Mouse (Mus musculus): ENCODE data around the gene Stx8. TPM values are rescaled to one million over a fixed set of nuclear protein-coding genes. Genes with fewer than 3 reads are reported as not detected.
A peak's percentile ranks its signal among the peaks of the same experiment; 100 is the strongest.

The Stx8 gene
- total RNA-seq, 2 experiments from 2014 or later: 29.0 to 36.6 TPM

DNA sequence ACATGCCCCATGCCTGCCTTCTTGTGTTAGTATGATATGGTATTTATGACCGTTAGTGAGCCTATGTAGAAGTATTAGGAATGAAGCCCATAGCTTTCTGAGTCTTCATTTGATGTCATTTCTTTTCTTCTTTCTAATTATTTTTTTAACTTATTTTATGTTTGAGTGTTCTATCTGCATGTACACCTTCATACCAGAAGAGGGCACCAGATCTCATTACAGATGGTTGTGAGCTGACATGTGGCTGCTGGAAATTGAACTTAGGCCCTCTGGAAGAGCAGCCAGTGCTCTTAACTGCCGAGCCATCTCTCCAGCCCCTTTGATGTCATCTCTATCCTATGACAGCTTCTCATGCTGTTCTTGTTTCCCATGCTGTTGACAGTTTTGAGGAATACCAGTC is 115.0 kb downstream of the Stx8 start:
- DNase-seq (ENCODE audit: low spot score in 2 of 2): no peak

DNA sequence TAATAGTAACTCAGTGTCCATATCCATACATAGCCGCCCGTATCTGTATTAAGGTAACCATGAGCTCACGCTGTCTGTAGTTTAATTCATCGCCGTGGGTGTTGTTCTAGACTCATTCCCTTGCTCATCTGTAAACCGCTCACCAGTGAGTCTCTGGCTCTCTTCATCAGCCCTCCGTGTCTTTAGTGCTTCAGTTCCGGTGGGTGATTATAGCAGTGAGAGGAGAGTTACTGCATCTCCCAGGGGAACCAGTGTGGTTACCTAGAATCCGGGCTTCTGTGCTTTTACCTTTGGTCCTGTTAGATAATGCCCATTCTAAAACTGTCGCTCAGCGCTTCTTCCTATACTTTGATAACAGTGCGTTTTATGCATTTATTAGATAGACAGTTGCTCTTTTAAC is 116.8 kb downstream of the Stx8 start:
- DNase-seq (ENCODE audit: low spot score in 2 of 2): no peak

DNA sequence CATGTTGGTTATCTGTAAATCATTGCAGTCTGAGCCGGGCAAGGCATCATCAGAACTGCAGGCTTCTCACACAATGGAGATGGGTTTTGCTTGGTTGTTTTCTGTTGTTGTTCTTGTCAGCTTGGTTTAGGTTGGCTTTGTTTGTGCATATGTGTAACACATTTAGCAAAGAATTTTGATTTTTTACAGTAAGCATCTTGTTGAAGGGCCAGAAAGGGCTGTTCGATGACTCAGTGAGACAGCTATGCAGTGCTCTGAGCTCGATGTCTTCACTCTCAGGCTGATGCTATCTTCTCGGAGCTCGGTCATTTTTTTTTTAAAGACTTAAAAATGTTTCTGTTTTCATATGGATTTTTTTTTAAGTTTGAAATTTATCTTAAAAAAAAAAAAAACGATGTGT is 117.6 kb downstream of the Stx8 start:
- no peak for DNase-seq (ENCODE audit: low spot score in 2 of 2)

DNA sequence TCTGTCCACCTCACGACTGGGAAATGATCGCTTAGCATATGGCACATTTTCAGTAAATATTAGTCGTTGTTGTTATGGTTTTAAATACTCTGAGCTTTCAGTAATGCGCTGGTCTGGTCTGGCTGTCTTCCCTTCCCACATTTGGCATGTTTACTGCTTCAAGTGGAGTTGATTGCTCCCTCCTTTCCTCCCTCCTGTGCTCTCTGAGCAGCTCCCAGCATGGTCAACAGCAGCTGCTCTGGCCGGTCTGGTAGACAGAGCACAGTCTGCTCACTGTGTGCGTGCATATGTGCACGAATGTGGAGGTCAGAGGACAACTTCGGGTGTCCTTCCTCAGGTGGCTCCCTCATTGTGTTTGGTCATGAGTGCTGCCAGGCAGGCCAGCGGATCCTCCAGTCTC is 120.2 kb downstream of the Stx8 start:
- no peak for DNase-seq (ENCODE audit: low spot score in 2 of 2)

DNA sequence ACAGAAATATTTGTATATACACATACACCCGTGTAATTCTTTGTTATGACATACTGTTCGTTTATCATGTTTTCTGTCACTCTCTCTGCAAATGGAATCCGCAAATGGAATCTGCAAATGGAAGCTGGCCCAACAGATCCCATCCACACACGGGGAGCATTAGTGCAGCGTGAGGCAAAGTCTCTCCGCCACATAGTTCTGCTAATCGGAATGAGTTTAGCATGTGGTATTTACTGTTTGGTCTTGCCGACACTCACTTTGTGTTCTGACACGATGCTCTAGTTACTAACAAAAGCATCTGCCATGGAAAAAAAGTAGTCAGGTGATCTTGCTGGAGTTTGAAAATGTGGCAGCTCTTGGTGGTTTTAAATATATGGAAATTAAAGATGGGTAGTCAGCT is 123.4 kb downstream of the Stx8 start:
- DNase-seq (ENCODE audit: low spot score in 2 of 2): peak in 1 of 2 experiments; percentile 10

DNA sequence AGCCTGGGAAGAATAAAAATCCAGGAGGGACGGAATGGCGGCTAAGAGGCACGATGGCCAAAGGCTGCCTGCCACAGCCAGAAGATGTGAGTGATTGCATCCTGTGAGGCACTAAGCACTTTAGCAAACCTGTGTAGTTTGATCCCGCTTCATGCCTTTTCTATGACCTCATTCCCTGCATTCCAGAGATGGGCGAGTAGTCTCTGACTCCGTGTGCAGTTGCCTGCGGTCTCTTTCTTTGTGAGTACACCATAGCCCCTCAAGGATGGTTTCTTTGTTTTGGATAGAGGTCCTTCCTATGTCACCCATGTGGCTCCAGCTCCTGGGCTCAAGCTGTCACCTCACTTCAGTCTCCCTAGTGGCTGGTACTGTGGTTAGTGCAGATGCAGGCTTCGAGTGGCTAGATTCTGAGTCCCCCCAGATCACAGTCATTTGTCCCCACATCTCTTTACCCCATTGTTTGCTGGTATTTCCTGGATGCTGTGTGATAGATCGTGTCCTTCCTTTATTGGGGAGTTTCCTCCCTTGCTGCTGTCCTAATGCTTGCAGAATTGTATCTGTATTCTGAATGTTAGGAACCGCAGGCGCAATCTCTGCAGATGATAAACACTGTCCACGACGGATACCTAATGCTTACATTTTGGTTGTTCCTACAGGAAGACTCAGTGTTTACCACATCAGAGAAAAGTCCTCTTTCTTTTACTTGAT is 124.0 kb downstream of the Stx8 start:
- no peak for DNase-seq (ENCODE audit: low spot score in 2 of 2)

DNA sequence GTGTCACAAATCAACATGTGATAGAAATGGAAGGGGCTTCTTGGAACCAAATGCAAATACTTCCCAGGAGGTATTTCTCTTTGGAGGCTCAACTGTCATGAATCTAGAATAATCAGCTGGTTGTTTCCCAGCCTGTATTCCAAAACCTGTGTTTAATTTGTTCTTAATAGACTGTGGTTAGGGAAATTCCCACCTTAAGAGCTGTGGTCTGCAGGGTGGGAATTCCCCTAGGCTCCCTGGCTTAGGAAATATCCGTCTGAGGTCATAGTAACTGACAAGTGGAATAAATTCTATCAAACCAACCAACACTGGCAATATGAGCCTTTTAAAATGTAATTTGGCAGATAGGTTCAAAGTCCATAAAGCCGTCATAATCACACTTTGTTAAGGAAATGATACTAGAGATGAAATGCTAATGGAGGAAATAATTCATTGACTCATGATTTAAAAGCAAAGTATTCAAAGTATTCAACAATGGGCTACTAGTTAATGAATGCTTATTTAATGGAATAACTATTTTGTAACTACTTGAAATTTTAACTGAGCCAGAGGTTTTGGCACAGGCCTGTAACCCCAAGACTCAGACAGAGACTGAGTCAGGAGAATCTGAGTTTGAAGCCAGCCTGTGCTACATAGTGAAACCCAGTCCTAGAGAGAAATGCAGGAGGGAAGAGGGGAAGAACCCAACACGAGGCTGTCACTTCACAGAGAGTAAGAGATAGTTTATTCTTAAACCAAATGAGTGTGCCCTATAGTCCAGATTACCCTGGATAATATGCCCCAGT is 126.2 kb downstream of the Stx8 start:
- DNase-seq (ENCODE audit: low spot score in 2 of 2): no peak

DNA sequence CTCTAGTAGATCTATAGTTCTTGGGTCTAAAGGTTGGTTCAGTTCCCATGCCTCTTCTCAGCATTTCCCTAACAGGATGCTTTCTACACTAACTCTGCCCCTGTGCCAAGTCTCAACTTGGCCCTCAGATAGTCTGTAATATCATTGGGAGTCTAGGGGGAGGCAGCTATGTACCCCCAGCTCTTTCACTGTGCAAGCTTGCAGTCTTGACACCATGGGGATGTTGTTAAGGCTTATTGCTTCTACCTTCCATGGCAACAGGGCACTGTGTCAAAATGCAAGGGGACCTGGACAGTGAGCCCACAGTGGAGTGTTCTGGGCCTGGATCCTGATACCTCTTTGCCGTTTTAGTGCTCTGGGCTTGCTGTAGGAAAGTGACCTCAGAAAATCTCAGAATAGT is 135.6 kb downstream of the Stx8 start:
- DNase-seq (ENCODE audit: low spot score in 2 of 2): no peak

DNA sequence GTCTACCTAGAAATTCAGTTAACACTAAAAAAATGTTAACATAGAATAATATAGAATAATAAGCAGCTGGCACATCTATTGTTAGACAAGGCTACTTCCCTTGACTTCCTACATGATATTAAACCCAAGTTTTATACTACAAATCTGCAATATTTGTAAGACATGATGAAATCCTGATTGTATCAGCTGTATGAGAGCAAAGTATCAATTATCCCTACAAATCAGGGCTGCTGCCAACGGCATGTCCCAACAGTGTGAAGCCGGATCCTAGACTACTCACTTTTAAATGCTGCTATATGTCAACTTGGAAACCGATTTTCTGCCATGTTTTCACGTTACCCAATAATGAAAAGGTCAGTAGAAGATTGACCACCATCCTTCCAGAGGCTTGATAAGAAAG is 137.5 kb downstream of the Stx8 start:
- no peak for DNase-seq (ENCODE audit: low spot score in 2 of 2)

DNA sequence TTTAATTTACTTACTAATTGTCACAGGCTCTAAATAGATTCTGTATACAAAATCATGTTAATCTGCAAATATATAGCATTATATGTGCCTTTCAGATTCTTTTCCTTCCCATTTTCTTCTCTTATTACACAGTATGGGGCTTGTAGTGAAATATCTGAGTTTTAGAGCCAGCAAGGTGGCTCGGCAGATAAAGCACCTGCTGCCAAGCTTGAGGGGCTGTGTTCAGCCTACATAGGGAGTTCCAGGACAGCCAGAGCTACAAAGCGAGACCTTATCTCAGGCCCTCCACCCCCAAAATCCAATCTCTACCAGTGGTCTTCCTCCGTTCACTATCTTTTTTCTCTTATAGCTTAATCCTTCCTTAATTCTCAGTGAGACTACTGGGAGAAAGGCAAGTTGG is 140.1 kb downstream of the Stx8 start:
- no peak for DNase-seq (ENCODE audit: low spot score in 2 of 2)

DNA sequence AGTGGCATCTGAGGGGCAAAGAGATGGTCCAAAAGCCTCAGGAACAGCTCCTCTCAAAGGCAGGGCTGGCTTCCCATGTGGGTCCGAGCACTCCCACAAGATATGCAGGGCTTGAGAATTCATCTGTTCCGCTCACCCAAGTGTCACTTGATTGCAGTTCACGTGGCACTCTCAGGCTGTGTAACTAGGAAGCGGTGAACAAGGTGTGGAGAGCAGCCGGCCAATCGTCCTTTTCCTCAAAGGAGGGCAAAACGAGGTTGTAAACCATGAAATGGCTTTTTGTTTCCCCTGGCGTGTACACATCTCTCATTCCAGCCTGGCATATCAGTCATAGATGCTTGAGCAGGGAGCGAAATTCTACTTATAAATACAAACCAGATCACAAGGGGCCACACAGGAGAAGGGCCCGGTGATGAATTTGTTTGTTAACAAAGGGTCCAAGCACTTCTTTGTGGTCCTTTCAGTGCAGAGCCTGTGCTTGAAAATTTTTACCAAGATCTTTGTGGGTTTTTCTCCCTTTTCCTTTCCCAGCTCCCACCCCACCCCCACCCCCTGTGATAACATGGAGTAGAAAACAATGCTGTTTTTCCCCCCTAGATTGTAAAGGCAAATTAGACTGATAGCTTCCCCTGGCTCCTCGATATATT is 147.6 kb downstream of the Stx8 start:
- no peak for DNase-seq (ENCODE audit: low spot score in 2 of 2)

DNA sequence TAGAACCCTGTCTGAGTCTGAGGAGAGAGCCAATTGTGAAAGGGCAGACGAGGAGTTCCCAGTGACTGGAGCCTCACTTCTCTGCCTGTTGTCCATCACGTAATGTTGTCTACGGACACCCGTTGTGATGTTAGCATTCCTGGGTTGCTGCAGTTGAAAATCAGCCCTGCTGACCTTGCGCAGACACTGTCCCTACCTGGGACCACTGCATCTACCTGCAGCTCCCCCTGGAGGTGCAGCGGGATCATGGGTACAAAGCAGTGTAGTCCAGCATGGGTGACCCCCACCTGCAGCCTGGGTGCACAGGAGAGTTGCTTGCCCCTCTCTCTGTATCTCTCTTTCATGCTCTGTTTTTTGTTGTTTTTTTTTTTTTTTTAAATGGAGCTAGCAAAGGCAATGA is 148.2 kb downstream of the Stx8 start:
- DNase-seq (ENCODE audit: low spot score in 2 of 2): no peak

DNA sequence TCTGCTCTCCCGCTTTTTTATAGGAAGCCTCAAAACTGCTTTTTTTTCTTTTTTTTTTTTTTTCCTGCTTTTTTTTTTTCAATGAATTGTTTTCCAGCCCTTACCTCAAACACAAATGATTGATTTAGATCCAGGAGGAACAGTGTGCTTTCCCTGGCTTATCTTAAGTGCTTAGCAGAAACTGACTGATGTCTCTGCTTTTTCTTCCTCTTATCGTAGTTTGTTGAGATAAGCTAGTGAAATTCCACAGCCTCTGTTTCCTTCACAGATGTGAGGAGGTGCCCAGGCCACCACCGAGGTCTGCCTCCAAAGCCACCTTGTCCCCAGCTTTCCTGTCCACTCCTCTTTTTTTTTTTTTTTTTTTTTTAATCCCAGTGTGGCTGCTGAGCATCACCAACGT is 150.2 kb downstream of the Stx8 start:
- no peak for DNase-seq (ENCODE audit: low spot score in 2 of 2)

DNA sequence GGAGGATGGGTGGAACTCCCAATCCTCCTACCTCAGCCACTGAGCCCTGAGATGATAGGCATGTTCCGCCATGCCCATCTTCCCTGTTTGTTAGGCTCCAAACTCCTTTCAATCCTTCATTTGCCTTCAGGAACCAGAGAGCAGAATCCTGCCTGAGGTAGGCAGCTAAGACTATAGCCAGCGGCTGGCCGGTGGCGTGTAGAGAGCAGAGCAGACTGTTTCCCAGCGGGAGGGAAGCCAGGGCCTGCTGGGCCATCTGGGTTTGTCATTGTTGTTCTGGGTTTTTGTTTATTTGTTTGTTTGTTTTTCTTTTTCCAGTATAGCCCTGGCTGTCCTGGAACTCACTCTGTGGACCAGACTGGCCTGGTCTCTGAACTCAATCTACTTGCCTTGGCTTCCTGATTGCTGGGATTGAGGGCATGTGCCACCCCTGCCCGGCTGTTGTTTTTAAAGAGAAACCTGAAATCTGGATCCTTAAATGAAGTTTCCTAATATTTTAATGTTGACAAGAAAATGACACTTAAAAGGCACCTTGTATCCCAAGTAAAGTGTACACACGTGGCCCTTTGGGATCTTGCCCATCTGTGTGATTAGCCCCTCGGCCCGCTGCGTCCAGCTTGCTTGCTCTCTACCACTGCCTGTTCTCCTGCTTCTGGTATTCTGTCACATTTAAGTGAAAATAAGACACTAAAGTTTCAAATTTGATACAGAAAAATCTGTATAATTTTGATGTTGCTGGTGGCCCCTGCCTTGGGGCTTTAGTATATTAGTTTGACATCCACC is 152.1 kb downstream of the Stx8 start:
- DNase-seq (ENCODE audit: low spot score in 2 of 2): no peak

DNA sequence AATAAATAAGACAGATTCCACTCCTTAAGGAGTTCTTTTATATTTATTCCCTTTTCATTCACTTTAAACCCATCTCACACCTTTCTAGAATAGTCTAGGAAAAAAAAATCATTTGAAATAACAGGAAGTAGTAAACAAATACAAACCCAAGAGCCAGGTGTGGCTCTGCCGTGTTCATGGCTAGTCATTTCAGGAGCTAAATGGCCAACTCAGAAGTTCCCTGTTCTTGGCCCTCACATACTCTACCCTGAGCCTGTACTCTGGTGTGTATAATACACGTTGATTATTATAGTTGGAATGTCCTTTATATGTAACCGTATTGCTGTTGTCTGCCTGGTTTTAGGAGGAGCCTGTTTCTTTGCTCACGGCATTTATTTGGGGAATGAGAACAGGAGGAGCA is 152.7 kb downstream of the Stx8 start:
- DNase-seq (ENCODE audit: low spot score in 2 of 2): no peak

DNA sequence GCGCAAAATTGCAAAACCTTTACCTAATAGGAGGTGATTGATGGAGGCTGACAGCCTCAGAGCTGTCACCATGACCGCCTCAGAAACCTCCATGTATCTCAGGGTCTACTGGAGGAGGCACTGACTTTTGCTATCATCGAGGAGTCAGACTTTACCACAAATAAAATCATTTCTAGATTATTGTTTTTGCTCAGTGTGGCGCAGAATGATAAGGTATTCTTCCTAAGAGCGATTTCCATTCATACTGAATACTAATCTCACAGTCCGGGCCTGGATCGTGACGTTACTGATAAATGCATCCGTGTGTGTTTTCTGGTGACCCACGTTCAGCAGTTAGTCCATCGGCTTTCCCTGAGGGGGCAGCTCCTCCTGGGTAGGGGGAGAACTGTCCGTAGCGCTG is 153.1 kb downstream of the Stx8 start:
- DNase-seq (ENCODE audit: low spot score in 2 of 2): no peak

DNA sequence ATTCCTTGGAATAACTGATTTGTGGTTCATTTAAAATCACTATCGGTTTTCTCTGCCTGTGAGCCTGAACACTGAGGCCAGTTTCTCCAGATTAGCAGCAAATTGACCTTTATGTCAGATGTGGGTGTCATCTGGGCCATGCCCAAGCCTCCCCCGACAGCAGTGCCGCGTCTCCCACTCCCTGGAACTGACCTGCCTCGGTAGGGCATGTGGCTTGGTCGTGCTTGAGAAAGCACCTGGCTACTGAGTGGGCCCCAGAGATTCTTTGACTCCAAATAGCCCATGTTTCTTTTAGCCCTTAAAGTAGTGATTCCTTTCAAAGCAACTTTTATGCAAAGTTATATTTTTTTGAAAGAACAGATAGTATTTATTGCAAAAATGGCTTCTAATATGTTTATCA is 155.3 kb downstream of the Stx8 start:
- DNase-seq (ENCODE audit: low spot score in 2 of 2): no peak

DNA sequence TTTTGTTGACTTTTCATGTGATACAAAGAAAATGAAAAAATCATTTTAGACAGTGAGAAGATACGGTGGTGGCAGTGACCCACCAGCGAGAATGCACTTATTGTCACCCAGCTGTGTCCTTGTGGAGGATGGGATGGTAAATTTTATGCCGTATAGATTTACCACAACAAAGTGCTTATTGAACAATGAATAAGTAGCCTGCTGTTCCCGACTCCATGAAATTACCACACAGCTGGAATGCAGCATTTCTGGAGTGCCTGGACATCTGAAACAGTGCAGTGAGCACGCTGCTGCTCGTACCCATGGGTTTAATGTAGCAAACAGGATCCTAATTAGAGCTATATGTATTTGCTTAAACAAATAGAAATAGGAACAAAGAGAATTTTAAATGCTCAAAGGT is 155.7 kb downstream of the Stx8 start:
- no peak for DNase-seq (ENCODE audit: low spot score in 2 of 2)

DNA sequence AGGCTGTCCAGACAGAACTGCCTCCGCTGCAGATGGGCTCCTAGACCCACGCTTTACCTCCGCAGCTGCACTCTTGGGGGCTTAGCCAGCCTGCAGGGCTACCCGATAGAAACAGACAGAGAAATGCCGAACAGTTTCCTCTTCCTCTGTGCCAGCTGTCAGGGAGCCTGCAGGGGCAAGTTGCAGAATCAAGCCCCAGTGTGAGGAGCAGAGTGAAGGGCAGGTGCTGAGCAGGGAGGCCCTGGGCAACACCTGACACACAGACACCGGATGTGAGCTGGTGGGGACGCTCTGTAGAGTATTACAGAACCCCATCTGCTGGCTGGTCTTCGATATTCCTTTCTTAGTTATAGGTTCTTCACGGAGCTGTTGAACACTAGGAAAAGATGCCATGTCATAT is 160.1 kb downstream of the Stx8 start:
- DNase-seq (ENCODE audit: low spot score in 2 of 2): no peak

DNA sequence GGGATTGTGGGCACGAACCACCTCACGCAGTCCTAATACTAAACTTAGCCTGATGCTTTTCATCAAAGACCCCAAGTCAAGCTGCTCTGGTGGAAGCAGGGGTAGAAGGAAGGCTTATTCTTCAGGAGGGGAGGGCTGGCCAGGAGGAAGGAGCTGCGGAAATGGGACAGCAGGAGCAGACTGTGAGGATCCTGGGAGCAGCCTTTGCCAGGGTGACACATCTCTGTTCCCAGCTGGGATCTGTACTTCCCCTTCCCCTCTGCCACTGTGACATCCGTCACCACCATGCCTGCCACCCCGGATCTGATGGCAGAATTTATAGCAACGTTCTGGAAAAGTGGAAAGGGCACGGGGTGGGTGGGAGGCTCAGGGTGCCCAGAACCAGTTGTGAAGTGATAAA is 168.5 kb downstream of the Stx8 start:
- no peak for DNase-seq (ENCODE audit: low spot score in 2 of 2)

DNA sequence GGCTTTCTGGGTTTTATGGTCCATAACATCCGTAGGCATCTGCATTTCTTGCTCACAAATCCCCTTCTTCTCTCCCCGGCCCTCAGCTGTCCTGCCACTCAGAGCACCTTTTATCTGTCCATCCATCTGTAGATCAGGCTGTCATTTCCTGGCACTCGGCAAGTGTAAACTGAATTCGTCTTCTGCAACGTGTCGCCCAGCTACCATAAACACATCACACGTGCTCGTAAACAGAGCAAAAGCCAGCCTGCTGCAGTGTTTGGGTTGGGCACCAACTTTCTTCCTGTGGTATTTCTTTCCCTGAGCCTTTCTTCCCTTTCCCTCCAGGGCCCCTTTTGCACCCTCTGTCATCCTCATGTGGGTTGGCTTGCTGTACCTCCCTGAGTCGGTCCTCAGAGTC is 169.4 kb downstream of the Stx8 start:
- DNase-seq (ENCODE audit: low spot score in 2 of 2): no peak

DNA sequence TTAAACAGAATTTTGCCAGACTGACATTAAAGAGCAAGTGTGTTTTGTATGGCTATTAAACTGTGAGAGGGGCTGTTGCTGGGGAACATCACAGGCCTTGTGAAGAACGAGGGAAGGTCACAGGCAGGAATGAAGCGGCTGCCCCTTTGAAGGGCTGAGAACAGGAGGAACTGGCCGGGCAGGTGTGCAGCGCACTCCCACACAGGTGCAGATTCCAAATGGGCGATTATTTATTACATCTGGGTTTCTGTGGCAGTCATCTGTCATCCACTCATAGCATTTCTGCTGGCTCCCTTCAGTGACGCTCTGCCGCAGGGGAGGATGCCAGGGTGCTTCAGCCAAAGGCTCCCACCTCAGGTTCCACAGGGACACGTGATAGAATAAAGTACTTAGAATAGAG is 170.7 kb downstream of the Stx8 start:
- DNase-seq (ENCODE audit: low spot score in 2 of 2): no peak
